Mouse (Mus musculus) frontal cortex, postnatal 10 days (tissue): ENCODE results near the gene Gm5591.
"Not testable (repeated sequence)": the region's sequence is repeated elsewhere in the genome, so short reads cannot be mapped to it uniquely, and the experiment has no call there.

Experiments
- DNase-seq, 2 experiments: peaks; one replicate each; pipeline ENCODE4 v3.0.0; 2022; ENCODE audit warnings: low spot score in 2 of 2, mixed read lengths in 1 of 2

Gm5591 gene

DNA sequence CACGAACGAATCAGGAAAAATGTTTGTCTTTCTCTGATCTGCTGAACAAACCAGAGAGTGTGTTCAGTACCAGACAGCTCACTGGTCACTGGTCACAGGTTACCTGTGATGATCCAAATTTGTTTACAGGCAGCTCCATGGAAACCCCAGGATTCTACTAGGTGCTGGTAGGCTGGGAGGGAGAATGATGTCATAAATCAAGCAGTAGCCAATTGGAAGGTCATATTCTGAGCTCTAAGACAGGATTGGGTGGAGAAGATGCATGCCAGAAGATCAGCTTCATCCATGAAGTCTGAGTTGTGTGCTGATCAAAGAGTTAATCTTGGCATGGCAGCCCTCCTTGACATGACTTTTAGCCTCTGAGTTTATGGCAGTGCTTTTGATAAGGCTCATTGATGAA lies at the start of gene Gm5591:
Gene Gm5591 (minus strand): TSS at position 101 of the 400 bp plus-strand sequence.
- DNase-seq = not testable (repeated sequence)

GRCm38 (mm10) chr7:38488468-38488867 lies 39.5 kb downstream of the Gm5591 start:
- DNase-seq = not testable (repeated sequence)
